10 mouse cellular contexts compared by ENCODE assay signal in genomic region chr4:41532420-41532819, GRCm38 (mm10). TPM values are rescaled to one million over a fixed set of nuclear protein-coding genes. Genes with fewer than 3 reads are reported as not detected.
DNase-seq lines count a peak whose midpoint lies in the region; ATAC-seq and TF ChIP-seq lines count a peak whose summit lies in the region.
"Had no signal": no experiment of that assay in that cellular context is flagged by ENCODE, and none has a peak within 500 bp of the region (broad histone marks: within the 10 kb centered on the region; RNA-seq: fewer than 3 reads in every experiment).

No protein-coding gene starts in this region.

- no peak overlapping the region for H3K4me2 ChIP-seq in lung, postnatal 0 days (replicated peaks; ENCODE audit: low read depth, low read length)

- H3K36me3 ChIP-seq in lung, postnatal 0 days (ENCODE audit: insufficient read depth, low read length), result no peaks in the 10 kb centered on the region

- H3K9me3 ChIP-seq in lung, postnatal 0 days (ENCODE audit: low read length), result no peaks in the 10 kb centered on the region

- H3K4me3 ChIP-seq in lung, postnatal 0 days (ENCODE audit: low read depth, low read length), result no peak overlapping the region

- ATAC-seq in lung, postnatal 0 days, result no peak

- H3K27ac ChIP-seq in lung, postnatal 0 days (ENCODE audit: low read length), result no peak overlapping the region
- H3K27ac ChIP-seq: liver, embryonic 14.5 days had no signal

- no peaks in the 10 kb centered on the region for H3K4me1 ChIP-seq in lung, postnatal 0 days (ENCODE audit: insufficient read depth, low read depth, low read length)

- no peaks in the 10 kb centered on the region for H3K27me3 ChIP-seq in lung, postnatal 0 days (replicated peaks; ENCODE audit: insufficient read depth, low read length)

- WGBS in lung, postnatal 0 days, result 21% methylated on average over 6 of the region's 6 CpGs

- no peak for TF ChIP-seq EP300 in lung, postnatal 0 days (IDR thresholded peaks at IDR 0.05)

- DNase-seq in adrenal gland, postnatal 14 days, result peak; percentile 55
- DNase-seq in adrenal gland, adult 2 months, result no peak
- peak; percentile 49 for DNase-seq in lung, postnatal 36 days
- no peak for DNase-seq in lung, postnatal 0 days (ENCODE audit: low spot score)
- DNase-seq in embryo, embryonic 10.5 days (ENCODE audit: low spot score), result peak; percentile 73
- peak; percentile 40 for DNase-seq in retina, postnatal 1 day
- no peak for DNase-seq in layer of hippocampus, adult 18-20 months (ENCODE audit: low spot score in 2 of 2)
- no peak for DNase-seq in yolk sac, embryonic 10.5 days (ENCODE audit: low spot score)
- DNase-seq: kidney, adult 2 months had no signal

- no peak for TF ChIP-seq CTCF in lung, postnatal 0 days (IDR thresholded peaks at IDR 0.05)

- no peak overlapping the region for H3K9ac ChIP-seq in lung, postnatal 0 days (replicated peaks; ENCODE audit: low read depth)
- H3K9ac ChIP-seq: liver, embryonic 14.5 days had no signal

RNA-seq across cellular contexts. Expression of gene 1110017D15Rik, which starts 15.3 kb away (rescaled TPM):
- 0.41 and 0.94 TPM in 2 replicates for total RNA-seq in adrenal gland, postnatal 14 days (2021)
- total RNA-seq in adrenal gland, adult 2 months (2021), result under 1 TPM in 1 of 2 experiments, not detected in 1; 0.55 TPM
- polyA plus RNA-seq in adrenal gland, adult 2 months (2012; rRNA removed), result 0.40 and 0.66 TPM in 2 replicates
- polyA plus RNA-seq in lung, postnatal 0 days (2015; fragmentation: Nextera tagmentation; extraction: Ambion mirVana), result 37.3 and 41.4 TPM in 2 replicates
- 1 to 10 TPM; 4.5 to 7.0 TPM for total RNA-seq in layer of hippocampus, adult 18-20 months (2021)
- polyA plus RNA-seq: liver, embryonic 14.5 days had no signal

RNA-seq across cellular contexts. Expression of gene AI464131, which starts 29.5 kb away (rescaled TPM):
- 8.9 and 10.7 TPM in 2 replicates for total RNA-seq in adrenal gland, postnatal 14 days (2021)
- 10 to 100 TPM; 12.3 to 15.2 TPM for total RNA-seq in adrenal gland, adult 2 months (2021)
- polyA plus RNA-seq in adrenal gland, adult 2 months (2012; rRNA removed), result 11.5 and 14.6 TPM in 2 replicates
- 5.0 and 5.5 TPM in 2 replicates for polyA plus RNA-seq in lung, postnatal 0 days (2015; fragmentation: Nextera tagmentation; extraction: Ambion mirVana)
- total RNA-seq in layer of hippocampus, adult 18-20 months (2021), result 10 to 100 TPM; 29.0 to 29.3 TPM

RNA-seq across cellular contexts. Expression of gene Fam219a, which starts 36.9 kb away (rescaled TPM):
- 18.1 and 18.2 TPM in 2 replicates for total RNA-seq in adrenal gland, postnatal 14 days (2021)
- total RNA-seq in adrenal gland, adult 2 months (2021), result 10 to 100 TPM; 14.3 to 20.1 TPM
- 74.7 and 76.1 TPM in 2 replicates for polyA plus RNA-seq in adrenal gland, adult 2 months (2012; rRNA removed)
- polyA plus RNA-seq in lung, postnatal 0 days (2015; fragmentation: Nextera tagmentation; extraction: Ambion mirVana), result 4.7 and 5.2 TPM in 2 replicates
- total RNA-seq in layer of hippocampus, adult 18-20 months (2021), result 100 to 1,000 TPM; 159 to 163 TPM

RNA-seq across cellular contexts. Expression of gene Dnaic1, which starts 37.2 kb away (rescaled TPM):
- 0.34 and 2.2 TPM in 2 replicates for total RNA-seq in adrenal gland, postnatal 14 days (2021)
- total RNA-seq in adrenal gland, adult 2 months (2021), result under 1 TPM in 1 of 2 experiments, not detected in 1; 0.46 TPM
- 0.38 and 0.43 TPM in 2 replicates for polyA plus RNA-seq in adrenal gland, adult 2 months (2012; rRNA removed)
- polyA plus RNA-seq in lung, postnatal 0 days (2015; fragmentation: Nextera tagmentation; extraction: Ambion mirVana), result 8.9 and 9.0 TPM in 2 replicates
- 1 to 10 TPM; 7.8 to 9.0 TPM for total RNA-seq in layer of hippocampus, adult 18-20 months (2021)

Comparison
In these comparisons a context has a peak if more than half of its experiments do, and no peak if none do; other contexts are left out.
1. DNase-seq: peak in adrenal gland, postnatal 14 days (single experiment), lung, postnatal 36 days (single experiment), embryo, embryonic 10.5 days (single experiment) and retina, postnatal 1 day (single experiment); none in adrenal gland, adult 2 months (single experiment), lung, postnatal 0 days (single experiment), layer of hippocampus, adult 18-20 months (0 of 2) and yolk sac, embryonic 10.5 days (single experiment).